ENCODE assay signal across 13 mouse cellular contexts in the genomic region with DNA sequence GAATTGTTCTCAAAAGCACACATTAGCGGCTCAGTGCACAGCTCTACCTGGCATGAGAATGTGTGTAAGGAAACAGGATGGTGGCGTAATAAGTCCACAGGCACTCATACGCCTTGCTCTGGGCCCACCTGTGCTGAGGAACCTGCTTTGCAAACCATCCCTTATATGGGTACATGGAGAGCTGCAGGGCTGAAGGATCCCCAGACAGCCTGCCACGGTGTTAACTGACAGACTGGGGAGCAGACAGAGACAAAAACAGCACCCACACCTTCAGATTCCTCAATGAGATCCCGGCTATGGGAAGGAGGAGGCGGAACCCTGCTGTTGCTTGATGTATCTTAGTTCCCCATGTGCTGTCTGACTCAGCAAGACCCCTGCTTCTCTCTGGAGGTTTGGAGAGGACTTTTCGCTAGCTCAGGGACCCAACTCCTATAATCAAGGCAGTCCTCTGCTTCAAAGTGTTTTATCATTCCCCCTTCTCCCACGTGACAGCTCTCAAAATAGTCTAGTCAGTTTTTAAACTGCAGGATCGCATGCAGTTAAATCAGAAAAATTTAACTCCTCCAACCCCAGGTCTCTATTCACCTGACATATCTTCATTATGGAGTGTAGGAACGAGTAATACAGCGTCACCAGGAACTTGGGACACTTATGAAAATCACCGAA. TPM values are rescaled to one million over a fixed set of nuclear protein-coding genes. Genes with fewer than 3 reads are reported as not detected.
DNase-seq lines count a peak whose midpoint lies in the region; ATAC-seq and TF ChIP-seq lines count a peak whose summit lies in the region.
"Had no signal": no experiment of that assay in that cellular context is flagged by ENCODE, and none has a peak within 500 bp of the region (broad histone marks: within the 10 kb centered on the region; RNA-seq: fewer than 3 reads in every experiment).

No protein-coding gene starts in this region.

- TF ChIP-seq EP300 in liver, postnatal 0 days (IDR thresholded peaks at IDR 0.05; ENCODE audit: low read depth), result no peak

- WGBS in forebrain, embryonic 15.5 days, result 72% methylated on average over 12 of the region's 12 CpGs
- 83% methylated on average over 12 of the region's 12 CpGs for WGBS in forebrain, embryonic 10.5 days
- WGBS in lung, embryonic 15.5 days, result 50% methylated on average over 12 of the region's 12 CpGs
- 66% methylated on average over 12 of the region's 12 CpGs for WGBS in liver, postnatal 0 days (ENCODE audit: insufficient replicate concordance)

- no peaks in the 10 kb centered on the region for H3K36me3 ChIP-seq in forebrain, embryonic 15.5 days
- H3K36me3 ChIP-seq in forebrain, embryonic 10.5 days (replicated peaks), result no peaks in the 10 kb centered on the region
- H3K36me3 ChIP-seq in lung, embryonic 15.5 days, result no peaks in the 10 kb centered on the region
- no peaks in the 10 kb centered on the region for H3K36me3 ChIP-seq in liver, postnatal 0 days (replicated peaks; ENCODE audit: insufficient read depth, low read length)
- H3K36me3 ChIP-seq: G1E had no signal

- peaks cover 6% of the 10 kb centered on the region for H3K4me1 ChIP-seq in forebrain, embryonic 15.5 days
- H3K4me1 ChIP-seq in forebrain, embryonic 10.5 days, result peaks cover 14% of the 10 kb centered on the region
- no peaks in the 10 kb centered on the region for H3K4me1 ChIP-seq in lung, embryonic 15.5 days
- H3K4me1 ChIP-seq in liver, postnatal 0 days (ENCODE audit: insufficient read depth), result no peaks in the 10 kb centered on the region

- DNase-seq in forebrain, embryonic 10.5 days (ENCODE audit: extremely low spot score, low spot score), result no peak
- peak; percentile 92 for DNase-seq in brain, adult 2 months (ENCODE audit: low read depth, low spot score)
- DNase-seq in heart, postnatal 10 days, result peak; percentile 59 to 70
- DNase-seq in spleen, adult 18-20 months, result no peak
- no peak for DNase-seq in embryo, embryonic 11 days
- no peak for DNase-seq in liver, postnatal 0 days
- DNase-seq: gastrocnemius, postnatal 36 days; thymus, postnatal 4 days had no signal

- no peak overlapping the region for H3K27ac ChIP-seq in forebrain, embryonic 15.5 days (replicated peaks)
- H3K27ac ChIP-seq in forebrain, embryonic 10.5 days, result no peak overlapping the region
- H3K27ac ChIP-seq in lung, embryonic 15.5 days, result peak overlapping the region; percentile 47; the same call in 1 of the 2 replicates
- H3K27ac ChIP-seq in liver, postnatal 0 days (ENCODE audit: low read depth), result no peak overlapping the region
- H3K27ac ChIP-seq: embryonic facial prominence, embryonic 12.5 days had no signal

- no peak for TF ChIP-seq CTCF in liver, postnatal 0 days (IDR thresholded peaks at IDR 0.05; ENCODE audit: low read depth)

- no peak overlapping the region for H3K4me2 ChIP-seq in forebrain, embryonic 15.5 days (replicated peaks)
- H3K4me2 ChIP-seq in lung, embryonic 15.5 days, result no peak overlapping the region
- no peak overlapping the region for H3K4me2 ChIP-seq in liver, postnatal 0 days (ENCODE audit: low read depth, low read length)
- H3K4me2 ChIP-seq: embryonic facial prominence, embryonic 12.5 days had no signal

- H3K9me3 ChIP-seq in forebrain, embryonic 15.5 days, result no peaks in the 10 kb centered on the region
- H3K9me3 ChIP-seq in forebrain, embryonic 10.5 days, result no peaks in the 10 kb centered on the region
- no peaks in the 10 kb centered on the region for H3K9me3 ChIP-seq in lung, embryonic 15.5 days
- H3K9me3 ChIP-seq in liver, postnatal 0 days (ENCODE audit: low read length), result no peaks in the 10 kb centered on the region
- H3K9me3 ChIP-seq: embryonic facial prominence, embryonic 12.5 days; G1E had no signal

- H3K27me3 ChIP-seq in forebrain, embryonic 15.5 days, result no peaks in the 10 kb centered on the region
- no peaks in the 10 kb centered on the region for H3K27me3 ChIP-seq in forebrain, embryonic 10.5 days (ENCODE audit: poor library complexity, severe bottlenecking)
- no peaks in the 10 kb centered on the region for H3K27me3 ChIP-seq in lung, embryonic 15.5 days
- H3K27me3 ChIP-seq in liver, postnatal 0 days (ENCODE audit: insufficient read depth, low read length), result no peaks in the 10 kb centered on the region
- H3K27me3 ChIP-seq: embryonic facial prominence, embryonic 12.5 days had no signal

- no peak overlapping the region for H3K9ac ChIP-seq in forebrain, embryonic 15.5 days (replicated peaks)
- no peak overlapping the region for H3K9ac ChIP-seq in lung, embryonic 15.5 days
- no peak overlapping the region for H3K9ac ChIP-seq in liver, postnatal 0 days (replicated peaks)
- H3K9ac ChIP-seq: embryonic facial prominence, embryonic 12.5 days had no signal

- ATAC-seq in forebrain, embryonic 15.5 days (replicated peaks), result 0 out of 2 replicates have a peak, but pooled peaks have one; percentile 29
- no peak for ATAC-seq in lung, embryonic 15.5 days (ENCODE audit: borderline replicate concordance, extremely low read depth, low FRiP score, low TSS enrichment)
- no peak for ATAC-seq in liver, postnatal 0 days
- ATAC-seq: intestine, postnatal 0 days had no signal

- no peak overlapping the region for H3K4me3 ChIP-seq in forebrain, embryonic 15.5 days
- no peak overlapping the region for H3K4me3 ChIP-seq in forebrain, embryonic 10.5 days
- H3K4me3 ChIP-seq in lung, embryonic 15.5 days, result no peak overlapping the region
- H3K4me3 ChIP-seq in liver, postnatal 0 days (ENCODE audit: low read depth, low read length), result no peak overlapping the region
- H3K4me3 ChIP-seq: embryonic facial prominence, embryonic 12.5 days had no signal

- intact Hi-C loops in heart, postnatal 10 days (cut with DNase I), result loop anchor here (2.0 to 10.0 kb wide), 4 partner anchors 43 to 140 kb away; no protein-coding TSS in a partner anchor

RNA-seq across cellular contexts. Expression of gene Gsdme, which starts 50.9 kb away (rescaled TPM):
- 77.2 and 82.7 TPM in 2 replicates for polyA plus RNA-seq in forebrain, embryonic 15.5 days (2015; fragmentation: Nextera tagmentation; extraction: Ambion mirVana)
- 57.2 and 59.1 TPM in 2 replicates for polyA plus RNA-seq in forebrain, embryonic 10.5 days (2016; fragmentation: Nextera tagmentation; extraction: Ambion mirVana)
- under 1 TPM; 0.41 to 0.62 TPM for total RNA-seq in heart, postnatal 10 days (2021)
- 34.4 and 36.0 TPM in 2 replicates for polyA plus RNA-seq in lung, embryonic 15.5 days (2015; fragmentation: Nextera tagmentation; extraction: Ambion mirVana)
- polyA plus RNA-seq in liver, postnatal 0 days (2015; fragmentation: Nextera tagmentation; extraction: Ambion mirVana), result 15.7 and 18.1 TPM in 2 replicates

Comparison
In these comparisons a context has a peak if more than half of its experiments do, and no peak if none do; other contexts are left out.
1. DNase-seq: peak in brain, adult 2 months (single experiment) and heart, postnatal 10 days (2 of 2); none in forebrain, embryonic 10.5 days (single experiment), spleen, adult 18-20 months (0 of 2), embryo, embryonic 11 days (single experiment) and liver, postnatal 0 days (single experiment).